Mouse (Mus musculus): ENCODE measurements around the gene Gm28635.
A peak's percentile ranks its signal among the peaks of the same experiment; 100 is the strongest.

DNA sequence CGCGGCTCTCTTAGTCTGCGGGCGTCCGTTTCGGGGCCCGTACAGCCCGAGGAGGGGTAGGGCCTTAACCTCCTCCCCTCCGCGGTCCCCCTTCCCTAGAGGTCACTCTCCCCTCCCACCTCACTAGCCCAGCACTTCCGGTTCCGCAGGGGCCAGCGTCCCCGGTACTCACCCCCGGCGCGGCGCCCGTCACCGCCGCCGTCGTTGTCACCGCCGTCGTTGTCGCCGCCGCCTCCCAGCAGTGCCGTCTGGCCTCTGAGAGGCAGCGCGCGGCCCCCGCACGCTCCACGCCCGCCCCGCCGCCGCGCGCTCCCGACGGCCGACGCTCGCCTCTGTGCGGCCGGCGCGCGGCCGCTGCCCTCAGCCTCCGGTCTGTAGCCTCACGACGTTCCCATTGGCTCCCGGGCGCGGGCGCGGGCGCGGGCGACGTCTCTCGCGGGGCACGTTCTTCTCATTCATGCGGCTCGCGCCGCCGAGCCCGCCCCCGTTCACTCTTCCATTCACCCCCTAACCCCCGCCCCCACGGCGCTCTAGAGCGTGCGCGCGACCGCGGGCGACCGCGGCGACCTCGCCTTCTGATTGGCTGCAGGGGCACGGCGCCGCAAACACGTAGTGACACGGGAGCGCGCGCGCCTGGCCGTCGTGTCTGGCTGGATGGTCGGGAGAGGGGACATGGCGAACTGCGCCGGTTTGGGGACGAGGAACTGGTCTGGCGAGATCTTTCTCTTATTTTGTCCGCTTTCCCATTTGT, 37.1 kb upstream of the Gm28635 start, which contains the start of gene Zdhhc5:
- TF ChIP-seq POLR2A (IDR thresholded peaks at IDR 0.05; ENCODE audit: low read depth, low read length) (peak; percentile 89), CTCF (IDR thresholded peaks at IDR 0.05; ENCODE audit: extremely low read depth, insufficient read depth, insufficient read length, insufficient replicate concordance) (no peak)
